Mouse (Mus musculus) spleen, embryonic (tissue): Measurements from ENCODE around the gene Fthl17a.

ENCODE experiments used
- CTCF ChIA-PET: fragments of 350-600 bp; sonication (Branson Sonifier 250); formaldehyde crosslinking; loops from one replicate; lab custom pipeline; 2022; lab: Charles Lee

The Fthl17a gene

GRCm38 (mm10) chrX:85249379-85249778, at the start of gene Fthl17a:
Fthl17a (plus strand) TSS chrX:85249679.
- CTCF ChIA-PET = no interaction called here

- CTCF ChIA-PET = no interaction called here
These were observed 42.5 kb upstream of the Fthl17a start for GRCm38 (mm10) chrX:85207001-85207400.

GRCm38 (mm10) chrX:85226883-85227282, 22.6 kb upstream of the Fthl17a start:
- CTCF ChIA-PET = no interaction called here

- CTCF ChIA-PET = no interaction called here
These were observed 22.3 kb downstream of the Fthl17a start for GRCm38 (mm10) chrX:85271821-85272220.

GRCm38 (mm10) chrX:85272296-85272695, 22.8 kb downstream of the Fthl17a start:
- CTCF ChIA-PET = no interaction called here

- CTCF ChIA-PET = no interaction called here
These were observed 40.4 kb downstream of the Fthl17a start for GRCm38 (mm10) chrX:85289846-85290245.

GRCm38 (mm10) chrX:85292781-85293180, 43.3 kb downstream of the Fthl17a start:
- CTCF ChIA-PET = no interaction called here

GRCm38 (mm10) chrX:85294001-85294400, 44.5 kb downstream of the Fthl17a start:
- CTCF ChIA-PET = no interaction called here

GRCm38 (mm10) chrX:85304674-85305073, 55.2 kb downstream of the Fthl17a start:
- CTCF ChIA-PET = no interaction called here

GRCm38 (mm10) chrX:85318576-85318975, 69.1 kb downstream of the Fthl17a start:
- CTCF ChIA-PET = no interaction called here

- CTCF ChIA-PET = no interaction called here
These were observed 69.7 kb downstream of the Fthl17a start for GRCm38 (mm10) chrX:85319193-85319592.
